Mouse (Mus musculus) megakaryocyte, embryonic 14.5 days (primary cell): ENCODE data around the gene Hist1h4m. TPM values are rescaled to one million over a fixed set of nuclear protein-coding genes. Genes with fewer than 3 reads are reported as not detected.

Source experiments
- H3K27me3 ChIP-seq: replicated peaks from 2 replicates; pipeline ENCODE3; 2012; ENCODE audit warnings: inconsistent platforms
- H3K36me3 ChIP-seq: replicated peaks from 2 replicates; pipeline ENCODE3; 2012; ENCODE audit warnings: low read length, inconsistent platforms, mixed read lengths
- H3K4me1 ChIP-seq: 2 replicates; pipeline ENCODE4 v1.6.1; 2012; ENCODE audit warnings: inconsistent platforms
- H3K4me3 ChIP-seq: replicated peaks from 2 replicates; pipeline ENCODE3; 2012; ENCODE audit warnings: moderate library complexity, mild to moderate bottlenecking, inconsistent platforms
- H3K9me3 ChIP-seq: 2 replicates; pipeline ENCODE4 v1.6.1; 2012; ENCODE audit warnings: inconsistent platforms
- FLI1 ChIP-seq: IDR thresholded peaks from 2 replicates; pipeline ENCODE4 v1.6.1; 2012; ENCODE audit warnings: low read length, inconsistent platforms, mixed read lengths
- GATA1 ChIP-seq: IDR thresholded peaks from 3 replicates; pipeline ENCODE4 v1.6.1; 2012; ENCODE audit warnings: mixed read lengths, low read length, inconsistent platforms, borderline replicate concordance
- polyA plus RNA-seq: library from polyadenylated mRNA; stranded (reverse); fragments of >175 nt; gene quantifications from 2 replicates; pipeline ENCODE4 v1.2.3, GENCODE M21; 2012; ENCODE audit warnings: low replicate concordance; ENCODE audit not compliant: insufficient read depth

Gene Hist1h4m
- polyA plus RNA-seq, 1 experiment = 91.9 TPM

DNA sequence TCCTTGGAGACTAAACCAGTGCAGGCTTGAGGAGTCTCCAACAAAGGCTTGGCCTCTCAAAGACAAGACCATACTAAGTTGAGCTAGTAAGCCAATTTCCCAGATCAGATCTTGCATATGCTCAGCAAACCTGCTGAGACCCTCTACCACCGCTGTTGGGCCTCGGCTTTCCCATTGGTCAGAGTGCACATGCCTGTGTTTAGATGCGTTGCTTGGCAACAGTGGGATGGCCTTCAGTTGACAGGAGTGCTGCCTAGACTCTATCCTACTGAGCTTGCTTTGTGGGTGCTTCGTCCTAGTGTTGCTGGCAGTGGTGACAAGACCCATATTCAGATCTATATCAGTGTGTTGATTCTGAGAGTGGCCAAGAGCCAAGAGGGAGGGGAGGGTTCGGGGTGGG, 50.1 kb downstream of the Hist1h4m start:
- peaks cover 9% of the 10 kb centered on the region for H3K27me3 ChIP-seq
- no peak overlapping the region for H3K4me3 ChIP-seq
- TF ChIP-seq GATA1 (no peak), FLI1 (no peak)

More for the DNA sequence above, 50.1 kb downstream of the Hist1h4m start:
- no peaks in the 10 kb centered on the region for H3K9me3 ChIP-seq
- H3K4me1 ChIP-seq = no peaks in the 10 kb centered on the region
- H3K36me3 ChIP-seq = no peaks in the 10 kb centered on the region

Other genes starting within 250 kb of the Hist1h4m start
- gene Olfr1364, start 230.0 kb upstream of the Hist1h4m start, polyA plus RNA-seq = 0.10 TPM in 1 of 2 replicates, not detected in the other
- not detected in 2 replicates for gene Olfr1362, start 197.7 kb upstream of the Hist1h4m start, polyA plus RNA-seq
- gene Olfr11, start 169.2 kb upstream of the Hist1h4m start, polyA plus RNA-seq = not detected in 2 replicates
- not detected in 2 replicates for gene Olfr1361, start 148.4 kb upstream of the Hist1h4m start, polyA plus RNA-seq
- gene Olfr1360, start 134.3 kb upstream of the Hist1h4m start, polyA plus RNA-seq = not detected in 2 replicates
- gene Olfr1359, start 113.6 kb upstream of the Hist1h4m start, polyA plus RNA-seq = not detected in 2 replicates
- gene Hist1h2bl, start 95.6 kb upstream of the Hist1h4m start, polyA plus RNA-seq = 3.6 TPM in 1 of 2 replicates, not detected in the other
- 46.8 and 88.4 TPM in 2 replicates for gene Hist1h2ai, start 95.3 kb upstream of the Hist1h4m start, polyA plus RNA-seq
- gene Hist1h3h, start 94.1 kb upstream of the Hist1h4m start, polyA plus RNA-seq = 72.9 and 147 TPM in 2 replicates
- 7.3 TPM in 1 of 2 replicates, not detected in the other for gene Hist1h2bm, start 89.7 kb upstream of the Hist1h4m start, polyA plus RNA-seq
- gene Hist1h4j, start 76.7 kb upstream of the Hist1h4m start, polyA plus RNA-seq = 5.0 and 5.5 TPM in 2 replicates
- gene Hist1h4k, start 61.2 kb upstream of the Hist1h4m start, polyA plus RNA-seq = 53.8 and 106 TPM in 2 replicates
- gene Hist1h2ak, start 57.9 kb upstream of the Hist1h4m start, polyA plus RNA-seq = 18.0 and 72.9 TPM in 2 replicates
- gene Hist1h2bn, start 57.6 kb upstream of the Hist1h4m start, polyA plus RNA-seq = 7.1 TPM in 1 of 2 replicates, not detected in the other
- 3.0 TPM in 1 of 2 replicates, not detected in the other for gene Hist1h1b, start 31.1 kb upstream of the Hist1h4m start, polyA plus RNA-seq
- gene Hist1h3i, start 28.4 kb upstream of the Hist1h4m start, polyA plus RNA-seq = 50.5 and 69.6 TPM in 2 replicates
- gene Hist1h2an, start 24.5 kb upstream of the Hist1h4m start, polyA plus RNA-seq = 22.2 and 79.5 TPM in 2 replicates
- 4.6 and 20.3 TPM in 2 replicates for gene Hist1h2bp, start 24.3 kb upstream of the Hist1h4m start, polyA plus RNA-seq
- 83.2 and 173 TPM in 2 replicates for gene Hist1h2bq, start 1.5 kb upstream of the Hist1h4m start, polyA plus RNA-seq
- not detected in 2 replicates for gene Hist1h2ao, start 1.3 kb upstream of the Hist1h4m start, polyA plus RNA-seq
- gene Hist1h4n, start 20.4 kb downstream of the Hist1h4m start, polyA plus RNA-seq = 88.8 and 245 TPM in 2 replicates
- 10,971 and 11,665 TPM in 2 replicates for gene Hist1h2ap, start 21.8 kb downstream of the Hist1h4m start, polyA plus RNA-seq
- gene Hist1h2br, start 22.0 kb downstream of the Hist1h4m start, polyA plus RNA-seq = 74.1 and 174 TPM in 2 replicates
- gene Zfp184, start 133.3 kb downstream of the Hist1h4m start, polyA plus RNA-seq = not detected in 2 replicates
- gene Pom121l2, start 169.4 kb downstream of the Hist1h4m start, polyA plus RNA-seq = not detected in 2 replicates
- 0.81 TPM in 1 of 2 replicates, not detected in the other for gene Prss16, start 198.0 kb downstream of the Hist1h4m start, polyA plus RNA-seq
- 89.8 and 975 TPM in 2 replicates for gene Hist1h2ah, start 223.8 kb downstream of the Hist1h4m start, polyA plus RNA-seq
- 7.0 TPM in 1 of 2 replicates, not detected in the other for gene Hist1h2bk, start 224.1 kb downstream of the Hist1h4m start, polyA plus RNA-seq
- gene Hist1h4i, start 229.6 kb downstream of the Hist1h4m start, polyA plus RNA-seq = 304 and 570 TPM in 2 replicates
- gene Hist1h2ag, start 231.2 kb downstream of the Hist1h4m start, polyA plus RNA-seq = 24.5 and 35.7 TPM in 2 replicates
- gene Hist1h2bj, start 231.5 kb downstream of the Hist1h4m start, polyA plus RNA-seq = 27.3 and 32.8 TPM in 2 replicates